In the genomic region with DNA sequence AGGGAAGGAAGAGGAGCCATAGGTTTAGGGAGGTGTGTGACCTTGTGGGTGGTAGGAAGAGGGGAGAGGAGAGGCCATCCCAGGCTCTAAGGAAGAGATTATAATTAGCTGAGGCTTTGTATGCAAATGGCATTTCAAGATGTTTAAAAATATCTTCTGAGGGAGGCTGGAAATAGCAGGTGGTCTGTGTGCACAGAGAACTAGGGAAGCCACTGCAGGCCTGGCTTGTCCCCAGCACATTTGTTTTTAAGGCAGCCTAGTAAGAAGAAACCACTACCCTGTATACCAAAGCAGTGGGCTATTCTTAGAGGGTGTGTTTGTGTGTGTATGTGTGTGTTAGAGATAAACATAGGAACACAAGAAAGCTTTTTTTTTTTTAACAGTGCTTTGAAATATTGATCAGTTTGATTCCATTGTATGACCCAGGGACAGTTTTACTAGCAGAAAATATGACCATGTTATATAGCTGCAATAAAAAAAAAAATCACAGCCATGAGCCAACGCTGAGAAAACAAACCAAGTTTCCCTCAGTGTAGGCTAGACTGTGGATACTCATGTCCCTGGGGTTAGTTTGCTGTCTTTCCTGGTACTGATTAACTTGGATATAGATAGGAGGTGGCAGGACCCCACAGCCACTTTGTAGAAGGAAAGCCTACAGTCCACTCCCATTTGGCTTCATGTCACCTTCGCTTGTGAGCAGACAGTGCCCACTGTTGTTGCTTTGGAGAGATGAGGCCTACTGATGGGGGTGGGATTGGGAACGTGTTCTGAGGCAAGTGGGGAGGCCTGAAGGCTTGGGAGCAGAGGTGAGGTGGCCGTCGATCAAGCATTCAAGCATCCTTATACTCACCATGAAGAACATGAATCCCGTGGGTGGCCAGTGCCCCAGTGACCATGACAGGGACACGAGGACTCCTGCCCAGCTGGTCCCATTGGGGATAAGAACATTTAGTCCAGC, we compare ENCODE assay signal across 15 mouse cellular contexts. TPM values are rescaled to one million over a fixed set of nuclear protein-coding genes. Genes with fewer than 3 reads are reported as not detected.
A peak's percentile ranks its signal among the peaks of the same experiment; 100 is the strongest.
DNase-seq lines count a peak whose midpoint lies in the region; ATAC-seq and TF ChIP-seq lines count a peak whose summit lies in the region.
"Had no signal": no experiment of that assay in that cellular context is flagged by ENCODE, and none has a peak within 500 bp of the region (broad histone marks: within the 10 kb centered on the region; RNA-seq: fewer than 3 reads in every experiment).

No protein-coding gene starts in this region.

- peak overlapping the region; percentile 18; the same call in 1 of the 2 replicates for H3K27ac ChIP-seq in hindbrain, embryonic 14.5 days
- H3K27ac ChIP-seq in hindbrain, embryonic 10.5 days, result no peak overlapping the region
- peak overlapping the region; percentile 45; the same call in 1 of the 2 replicates for H3K27ac ChIP-seq in stomach, embryonic 15.5 days
- no peak overlapping the region for H3K27ac ChIP-seq in stomach, postnatal 0 days (replicated peaks)
- H3K27ac ChIP-seq: midbrain, embryonic 13.5 days; neural tube, embryonic 12.5 days had no signal

- WGBS in hindbrain, embryonic 14.5 days, result 82% methylated on average over 7 of the region's 7 CpGs
- WGBS in hindbrain, embryonic 10.5 days, result 80% methylated on average over 7 of the region's 7 CpGs
- 70% methylated on average over 7 of the region's 7 CpGs for WGBS in stomach, embryonic 15.5 days
- WGBS in stomach, postnatal 0 days, result 62% methylated on average over 7 of the region's 7 CpGs

- H3K36me3 ChIP-seq in hindbrain, embryonic 14.5 days (replicated peaks; ENCODE audit: control insufficient read depth, insufficient read depth), result no peaks in the 10 kb centered on the region
- no peaks in the 10 kb centered on the region for H3K36me3 ChIP-seq in hindbrain, embryonic 10.5 days
- H3K36me3 ChIP-seq in stomach, embryonic 15.5 days, result no peaks in the 10 kb centered on the region
- H3K36me3 ChIP-seq in stomach, postnatal 0 days (ENCODE audit: control insufficient read depth, insufficient read depth, low read length), result no peaks in the 10 kb centered on the region
- H3K36me3 ChIP-seq: midbrain, embryonic 13.5 days; neural tube, embryonic 12.5 days had no signal

- H3K9ac ChIP-seq in hindbrain, embryonic 14.5 days, result no peak overlapping the region
- no peak overlapping the region for H3K9ac ChIP-seq in stomach, embryonic 15.5 days
- H3K9ac ChIP-seq in stomach, postnatal 0 days (ENCODE audit: low read length), result no peak overlapping the region
- H3K9ac ChIP-seq: midbrain, embryonic 13.5 days; neural tube, embryonic 12.5 days had no signal

- TF ChIP-seq CTCF in stomach, postnatal 0 days (IDR thresholded peaks at IDR 0.05; ENCODE audit: low read depth), result no peak

- H3K4me1 ChIP-seq in hindbrain, embryonic 14.5 days (replicated peaks; ENCODE audit: control insufficient read depth, insufficient read depth, low read length), result peaks cover 20% of the 10 kb centered on the region
- no peaks in the 10 kb centered on the region for H3K4me1 ChIP-seq in hindbrain, embryonic 10.5 days (replicated peaks)
- H3K4me1 ChIP-seq in stomach, embryonic 15.5 days, result peaks cover 18% of the 10 kb centered on the region; the same call in 1 of the 2 replicates
- peaks cover 7% of the 10 kb centered on the region; the same call in 1 of the 2 replicates for H3K4me1 ChIP-seq in stomach, postnatal 0 days (replicated peaks; ENCODE audit: control insufficient read depth, insufficient read depth)

- no peak for TF ChIP-seq EP300 in stomach, postnatal 0 days (optimal IDR thresholded peaks at IDR 0.05)

- no peaks in the 10 kb centered on the region for H3K9me3 ChIP-seq in hindbrain, embryonic 14.5 days (ENCODE audit: control insufficient read depth, low read length)
- H3K9me3 ChIP-seq in hindbrain, embryonic 10.5 days, result no peaks in the 10 kb centered on the region
- no peaks in the 10 kb centered on the region for H3K9me3 ChIP-seq in stomach, embryonic 15.5 days
- no peaks in the 10 kb centered on the region for H3K9me3 ChIP-seq in stomach, postnatal 0 days (ENCODE audit: control insufficient read depth, low read length)
- H3K9me3 ChIP-seq: midbrain, embryonic 13.5 days; neural tube, embryonic 12.5 days had no signal

- H3K4me3 ChIP-seq in hindbrain, embryonic 14.5 days (replicated peaks; ENCODE audit: low read length), result no peak overlapping the region
- no peak overlapping the region for H3K4me3 ChIP-seq in hindbrain, embryonic 10.5 days
- no peak overlapping the region for H3K4me3 ChIP-seq in stomach, embryonic 15.5 days (replicated peaks)
- no peak overlapping the region for H3K4me3 ChIP-seq in stomach, postnatal 0 days (ENCODE audit: low read depth, low read length)
- H3K4me3 ChIP-seq: midbrain, embryonic 13.5 days; neural tube, embryonic 12.5 days had no signal

- peak; percentile 41 for ATAC-seq in frontal cortex, adult (ENCODE audit: low TSS enrichment)
- ATAC-seq in hindbrain, embryonic 14.5 days (ENCODE audit: low FRiP score), result no peak
- ATAC-seq in stomach, embryonic 15.5 days (ENCODE audit: insufficient read depth, low FRiP score, low read depth), result peak; percentile 57
- no peak for ATAC-seq in stomach, postnatal 0 days (ENCODE audit: low FRiP score, low TSS enrichment)
- ATAC-seq: midbrain, embryonic 13.5 days; Patski had no signal

- DNase-seq in frontal cortex, adult 2 months (ENCODE audit: extremely low spot score in 1 of 2, low spot score in 1 of 2), result no peak
- DNase-seq in hindbrain, embryonic 14.5 days (ENCODE audit: low spot score), result no peak
- DNase-seq in hindbrain, embryonic 10.5 days (ENCODE audit: low spot score), result no peak
- no peak for DNase-seq in stomach, postnatal 0 days (ENCODE audit: low spot score)
- peak; percentile 18 for DNase-seq in yolk sac, embryonic 10.5 days (ENCODE audit: low spot score)
- no peak for DNase-seq in c-Kit-positive CD71-positive TER-119-positive erythroid progenitor cells, embryonic 14.5 days (ENCODE audit: low spot score)
- DNase-seq: cerebellum, adult 9-11 months; kidney, adult 18-20 months; layer of hippocampus, postnatal 36 days; lung, postnatal 10 days had no signal

- H3K4me2 ChIP-seq in hindbrain, embryonic 14.5 days (replicated peaks), result no peak overlapping the region
- H3K4me2 ChIP-seq in stomach, embryonic 15.5 days, result no peak overlapping the region
- H3K4me2 ChIP-seq in stomach, postnatal 0 days (replicated peaks; ENCODE audit: low read depth), result no peak overlapping the region
- H3K4me2 ChIP-seq: midbrain, embryonic 13.5 days; neural tube, embryonic 12.5 days had no signal

- no peaks in the 10 kb centered on the region for H3K27me3 ChIP-seq in hindbrain, embryonic 14.5 days (ENCODE audit: control insufficient read depth, insufficient read depth, low read length)
- no peaks in the 10 kb centered on the region for H3K27me3 ChIP-seq in hindbrain, embryonic 10.5 days (ENCODE audit: insufficient read depth, poor library complexity, severe bottlenecking)
- no peaks in the 10 kb centered on the region for H3K27me3 ChIP-seq in stomach, embryonic 15.5 days (replicated peaks)
- H3K27me3 ChIP-seq in stomach, postnatal 0 days (ENCODE audit: control insufficient read depth, insufficient read depth, low read length), result no peaks in the 10 kb centered on the region
- H3K27me3 ChIP-seq: midbrain, embryonic 13.5 days; neural tube, embryonic 12.5 days; Patski had no signal

RNA-seq across cellular contexts. Expression of a gene that starts 41.1 kb away (rescaled TPM):
- polyA plus RNA-seq in frontal cortex, adult 2 months (2012; rRNA removed), result 3.8 and 4.0 TPM in 2 replicates
- polyA plus RNA-seq in hindbrain, embryonic 14.5 days (2014; fragmentation: Nextera tagmentation; extraction: Ambion mirVana), result 31.4 and 37.0 TPM in 2 replicates
- polyA plus RNA-seq in hindbrain, embryonic 10.5 days (2016; fragmentation: Nextera tagmentation; extraction: Ambion mirVana), result 26.5 and 32.7 TPM in 2 replicates
- 17.0 and 21.2 TPM in 2 replicates for polyA plus RNA-seq in stomach, embryonic 15.5 days (2015; fragmentation: Nextera tagmentation; extraction: Ambion mirVana)
- polyA plus RNA-seq in stomach, postnatal 0 days (2015; fragmentation: Nextera tagmentation; extraction: Ambion mirVana), result 5.8 and 6.7 TPM in 2 replicates

Comparison
In these comparisons a context has a peak if more than half of its experiments do, and no peak if none do; other contexts are left out.
1. ATAC-seq: peak in frontal cortex, adult (single experiment) and stomach, embryonic 15.5 days (single experiment); none in hindbrain, embryonic 14.5 days (single experiment) and stomach, postnatal 0 days (single experiment).
2. H3K27ac ChIP-seq: peak in hindbrain, embryonic 14.5 days (single experiment) and stomach, embryonic 15.5 days (single experiment); none in hindbrain, embryonic 10.5 days (single experiment) and stomach, postnatal 0 days (single experiment).